Mouse (Mus musculus): ENCODE measurements around the gene Gm20388. TPM values are rescaled to one million over a fixed set of nuclear protein-coding genes. Genes with fewer than 3 reads are reported as not detected.
A peak's percentile ranks its signal among the peaks of the same experiment; 100 is the strongest.

The Gm20388 gene
- polyA plus RNA-seq, 1 experiment = 49.7 TPM

DNA sequence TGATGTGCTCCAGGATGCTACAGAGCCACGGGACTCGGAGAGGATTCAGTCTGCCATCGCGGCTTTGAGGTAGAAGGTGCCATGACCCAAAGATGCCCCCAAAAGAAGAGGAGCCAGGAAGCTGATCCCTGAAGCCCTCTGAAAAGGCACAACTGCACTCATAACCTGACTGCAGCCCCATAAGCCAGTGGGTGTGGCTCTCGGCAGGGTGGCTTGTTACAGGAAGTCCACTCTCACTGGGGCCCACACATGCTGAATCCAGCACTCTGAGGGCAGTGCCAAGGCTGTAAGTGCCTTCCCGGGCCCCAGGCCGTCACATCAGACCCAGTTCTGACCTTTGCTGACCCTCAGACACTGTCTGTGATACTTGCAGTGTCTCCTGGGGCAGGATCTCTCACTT, 2601.8 kb downstream of the Gm20388 start:
- Histone ChIP-seq H3K4me1 (ENCODE audit: control insufficient read depth, insufficient read depth, low read length) (peaks cover 13% of the 10 kb centered on the region), H3K27ac (ENCODE audit: insufficient read depth, low read depth, low read length) (no peak overlapping the region), H3K27me3 (replicated peaks; ENCODE audit: control insufficient read depth, insufficient read depth, low read length) (no peaks in the 10 kb centered on the region), H3K36me3 (ENCODE audit: control insufficient read depth, insufficient read depth, low read length) (no peaks in the 10 kb centered on the region), H3K4me3 (ENCODE audit: insufficient read depth, low read depth, low read length) (no peak overlapping the region)
- 55% methylated on average over 7 of the region's 7 CpGs for WGBS
- TF ChIP-seq POLR2A (IDR thresholded peaks at IDR 0.05; ENCODE audit: low read depth, low read length) (no peak), CTCF (conservative IDR thresholded peaks at IDR 0.05; ENCODE audit: insufficient read depth, insufficient read length, low read depth, low read length) (no peak)
- no peak for DNase-seq

DNA sequence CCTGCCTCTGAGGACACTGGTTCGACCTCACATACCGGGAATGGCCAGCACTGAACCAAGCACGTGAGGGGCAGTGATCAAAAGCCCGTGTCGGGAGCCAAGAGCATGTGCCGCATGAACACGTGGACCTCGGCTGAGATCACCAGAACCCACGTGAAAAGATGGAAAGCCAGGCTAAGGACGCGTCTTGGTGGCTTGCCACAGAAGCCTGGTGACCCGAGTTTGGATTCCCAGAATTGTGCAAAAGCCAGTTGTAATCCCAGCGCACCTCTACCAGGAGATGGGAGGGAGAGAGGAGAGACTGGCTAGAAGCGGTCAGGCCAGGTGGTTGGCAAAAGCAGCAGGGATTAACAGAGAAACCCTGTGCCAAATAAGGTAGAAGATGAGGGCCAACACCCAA, 2605.1 kb downstream of the Gm20388 start:
- WGBS = 58% methylated on average over 14 of the region's 14 CpGs
- TF ChIP-seq POLR2A (IDR thresholded peaks at IDR 0.05; ENCODE audit: low read depth, low read length) (no peak), CTCF (conservative IDR thresholded peaks at IDR 0.05; ENCODE audit: insufficient read depth, insufficient read length, low read depth, low read length) (no peak)
- Histone ChIP-seq H3K27ac (ENCODE audit: insufficient read depth, low read depth, low read length) (peak overlapping the region; percentile 12; the same call in 1 of the 2 replicates), H3K27me3 (replicated peaks; ENCODE audit: control insufficient read depth, insufficient read depth, low read length) (no peaks in the 10 kb centered on the region), H3K4me1 (ENCODE audit: control insufficient read depth, insufficient read depth, low read length) (peaks cover 24% of the 10 kb centered on the region), H3K4me3 (ENCODE audit: insufficient read depth, low read depth, low read length) (no peak overlapping the region), H3K36me3 (ENCODE audit: control insufficient read depth, insufficient read depth, low read length) (no peaks in the 10 kb centered on the region)
- peak; percentile 77 for DNase-seq

DNA sequence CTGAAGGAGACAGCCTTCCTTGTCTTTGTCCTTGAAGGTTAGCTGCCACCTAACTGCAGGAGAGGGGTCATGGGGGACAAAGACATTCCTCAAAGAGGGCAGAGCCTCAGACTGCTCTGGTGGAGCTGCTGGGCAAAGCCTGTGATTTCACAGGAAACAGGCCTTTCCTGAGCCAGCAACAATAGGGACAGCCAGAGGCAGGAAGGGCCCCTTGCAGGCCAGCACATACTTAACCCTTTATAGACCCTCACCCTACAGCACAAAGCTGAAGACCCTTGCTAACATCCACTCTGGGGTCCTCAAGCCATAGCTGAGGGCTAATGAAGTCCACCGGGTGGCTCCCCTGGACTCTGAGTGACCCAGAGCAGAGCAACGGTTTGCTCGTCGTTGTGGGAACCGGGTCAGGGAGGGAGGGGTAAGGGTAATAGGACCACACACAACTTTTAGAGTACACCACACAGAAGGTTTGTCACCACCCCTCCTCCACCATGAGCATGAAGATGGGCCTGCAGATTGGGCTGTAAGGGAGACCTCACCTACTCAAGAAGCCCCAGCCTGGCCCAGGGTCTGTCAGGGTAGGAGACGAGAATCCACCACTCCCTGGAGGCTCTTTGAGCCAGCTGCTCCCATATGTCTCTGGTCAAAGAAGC, 2607.0 kb downstream of the Gm20388 start:
- H3K4me1 ChIP-seq (ENCODE audit: control insufficient read depth, insufficient read depth, low read length) = peaks cover 25% of the 10 kb centered on the region
- TF ChIP-seq POLR2A (IDR thresholded peaks at IDR 0.05; ENCODE audit: low read depth, low read length) (no peak), CTCF (conservative IDR thresholded peaks at IDR 0.05; ENCODE audit: insufficient read depth, insufficient read length, low read depth, low read length) (no peak)
- WGBS = 25% methylated on average over 6 of the region's 6 CpGs
- DNase-seq = peak; percentile 80
- peak overlapping the region; percentile 75 for H3K27ac ChIP-seq (ENCODE audit: insufficient read depth, low read depth, low read length)
- H3K4me3 ChIP-seq (ENCODE audit: insufficient read depth, low read depth, low read length) = no peak overlapping the region
- no peaks in the 10 kb centered on the region for H3K27me3 ChIP-seq (replicated peaks; ENCODE audit: control insufficient read depth, insufficient read depth, low read length)
- H3K36me3 ChIP-seq (ENCODE audit: control insufficient read depth, insufficient read depth, low read length) = no peaks in the 10 kb centered on the region

DNA sequence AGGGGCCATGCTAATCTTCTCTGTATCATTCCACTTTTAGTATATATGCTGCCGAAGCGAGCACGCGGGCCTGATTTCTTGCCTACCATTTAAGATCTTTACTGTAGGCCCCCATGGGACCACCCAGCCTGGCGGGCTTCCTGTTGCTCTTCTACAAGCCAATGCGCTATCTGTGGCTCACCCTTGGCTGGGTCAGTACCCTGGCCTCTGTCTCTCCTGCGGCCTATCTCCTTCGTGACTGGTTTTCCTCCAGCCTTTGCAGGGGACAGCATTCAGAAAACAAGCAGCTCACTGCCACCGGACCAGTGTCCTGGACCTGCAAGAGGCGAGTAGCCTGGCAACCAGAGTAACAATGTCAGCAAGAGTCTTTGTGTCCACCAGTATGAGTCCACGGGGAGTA, 2610.0 kb downstream of the Gm20388 start:
- Histone ChIP-seq H3K4me3 (ENCODE audit: insufficient read depth, low read depth, low read length) (no peak overlapping the region), H3K27me3 (replicated peaks; ENCODE audit: control insufficient read depth, insufficient read depth, low read length) (no peaks in the 10 kb centered on the region), H3K36me3 (ENCODE audit: control insufficient read depth, insufficient read depth, low read length) (no peaks in the 10 kb centered on the region), H3K27ac (ENCODE audit: insufficient read depth, low read depth, low read length) (0 out of 2 replicates have a peak overlapping the region, but pooled peaks have one; percentile 0), H3K4me1 (ENCODE audit: control insufficient read depth, insufficient read depth, low read length) (peaks cover 44% of the 10 kb centered on the region)
- 73% methylated on average over 11 of the region's 11 CpGs for WGBS
- TF ChIP-seq POLR2A (IDR thresholded peaks at IDR 0.05; ENCODE audit: low read depth, low read length) (no peak), CTCF (conservative IDR thresholded peaks at IDR 0.05; ENCODE audit: insufficient read depth, insufficient read length, low read depth, low read length) (no peak)
- no peak for DNase-seq

DNA sequence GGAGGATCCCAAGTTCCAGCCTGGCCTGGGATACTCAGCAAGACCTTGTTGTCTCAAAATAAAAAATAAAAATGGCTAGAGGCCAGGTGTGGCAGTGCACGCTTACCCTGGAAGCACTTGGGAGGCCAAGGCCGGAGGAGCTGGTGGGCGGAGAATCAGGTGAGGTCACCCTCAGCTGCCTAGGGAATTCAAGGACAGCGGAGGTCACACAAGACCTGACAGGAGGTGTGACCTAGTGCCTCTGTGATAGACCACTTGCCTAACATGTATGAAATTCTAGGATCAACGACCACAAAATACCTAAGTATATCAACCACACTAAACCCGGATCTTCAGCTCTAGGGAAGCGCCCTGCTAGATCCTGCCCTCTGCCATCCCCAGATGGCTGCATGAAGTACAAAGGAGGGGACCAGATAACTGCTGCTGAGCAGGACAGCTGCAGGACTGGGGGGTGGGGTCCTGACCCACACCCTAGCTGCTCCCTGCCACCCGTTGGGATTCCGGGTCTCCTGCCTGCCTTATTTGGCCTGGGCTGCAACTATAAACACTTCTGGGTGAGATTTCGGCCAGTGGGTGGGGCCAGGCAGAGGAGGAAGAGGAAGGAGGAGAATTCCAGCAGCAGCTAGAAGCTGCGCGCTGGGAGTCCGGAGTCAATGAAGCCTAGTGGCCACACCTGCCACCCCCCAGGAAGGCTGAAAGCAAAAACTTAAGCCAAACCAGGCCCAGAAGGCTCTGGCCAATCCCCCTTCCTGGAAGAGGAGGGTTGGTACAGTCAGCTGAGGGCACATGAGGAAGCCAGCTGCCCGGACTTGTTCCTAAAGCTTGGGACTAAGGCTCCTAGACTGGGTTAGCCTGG, 2612.4 kb downstream of the Gm20388 start:
- no peaks in the 10 kb centered on the region for H3K27me3 ChIP-seq (replicated peaks; ENCODE audit: control insufficient read depth, insufficient read depth, low read length)
- H3K36me3 ChIP-seq (ENCODE audit: control insufficient read depth, insufficient read depth, low read length) = no peaks in the 10 kb centered on the region
- TF ChIP-seq POLR2A (IDR thresholded peaks at IDR 0.05; ENCODE audit: low read depth, low read length) (peak; percentile 7), CTCF (conservative IDR thresholded peaks at IDR 0.05; ENCODE audit: insufficient read depth, insufficient read length, low read depth, low read length) (no peak)
- peak overlapping the region; percentile 95 for H3K27ac ChIP-seq (ENCODE audit: insufficient read depth, low read depth, low read length)
- H3K4me3 ChIP-seq (ENCODE audit: insufficient read depth, low read depth, low read length) = no peak overlapping the region
- peaks cover 59% of the 10 kb centered on the region for H3K4me1 ChIP-seq (ENCODE audit: control insufficient read depth, insufficient read depth, low read length)
- peak; percentile 97 for DNase-seq
- 24% methylated on average over 14 of the region's 14 CpGs for WGBS

DNA sequence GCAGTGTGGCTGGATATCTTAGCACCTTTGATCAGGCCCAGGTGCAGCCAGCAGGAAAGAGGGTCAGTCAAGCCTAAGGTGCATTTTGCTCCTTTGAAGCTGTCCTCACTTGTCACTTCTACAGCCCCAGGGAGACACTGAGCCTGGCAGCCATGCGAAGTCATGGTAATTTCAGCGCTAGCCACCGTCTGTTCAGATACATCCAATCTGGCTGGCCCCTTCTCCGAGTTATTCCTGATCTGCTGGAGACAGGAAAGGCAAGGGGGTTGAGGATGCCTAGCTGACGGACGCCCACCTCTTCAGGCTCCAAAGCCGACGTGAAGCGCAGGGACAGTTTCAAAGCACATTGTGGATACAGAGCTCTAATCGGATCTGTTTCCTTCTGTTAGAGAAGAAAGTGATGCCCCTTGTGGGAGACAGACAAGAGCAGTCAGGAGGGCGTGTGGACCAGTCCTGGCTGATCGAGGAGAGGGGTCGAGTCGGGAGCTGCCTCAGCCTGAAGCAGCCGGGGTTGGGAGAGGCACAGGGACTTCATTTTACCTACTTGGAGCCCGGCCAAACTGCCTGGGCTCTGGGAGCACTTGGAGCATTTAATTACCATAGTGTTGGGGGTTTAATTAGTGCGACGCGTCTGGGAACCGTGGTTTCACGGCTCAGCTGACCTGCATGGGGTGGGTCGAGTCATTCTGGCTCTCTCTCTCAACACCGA, 2613.2 kb downstream of the Gm20388 start:
- Histone ChIP-seq H3K27me3 (replicated peaks; ENCODE audit: control insufficient read depth, insufficient read depth, low read length) (no peaks in the 10 kb centered on the region), H3K4me3 (ENCODE audit: insufficient read depth, low read depth, low read length) (no peak overlapping the region), H3K4me1 (ENCODE audit: control insufficient read depth, insufficient read depth, low read length) (peaks cover 56% of the 10 kb centered on the region), H3K27ac (ENCODE audit: insufficient read depth, low read depth, low read length) (peak overlapping the region; percentile 95), H3K36me3 (ENCODE audit: control insufficient read depth, insufficient read depth, low read length) (no peaks in the 10 kb centered on the region)
- WGBS = 16% methylated on average over 23 of the region's 23 CpGs
- TF ChIP-seq POLR2A (IDR thresholded peaks at IDR 0.05; ENCODE audit: low read depth, low read length) (no peak), CTCF (conservative IDR thresholded peaks at IDR 0.05; ENCODE audit: insufficient read depth, insufficient read length, low read depth, low read length) (no peak)
- DNase-seq = peak; percentile 82

All from kidney, adult 2 months (tissue).